Mouse (Mus musculus) stomach, postnatal 0 days (tissue): ENCODE measurements around the gene Zfp318. TPM values are rescaled to one million over a fixed set of nuclear protein-coding genes. Genes with fewer than 3 reads are reported as not detected.
A peak's percentile ranks its signal among the peaks of the same experiment; 100 is the strongest.

ENCODE experiments used
- ATAC-seq: fragments of 200-750 bp; cut with Nextera tagmentation; 2 replicates; pipeline ENCODE4 v1.8.0; 2017; ENCODE audit not compliant: low FRiP score, low TSS enrichment
- DNase-seq: peaks from one replicate; pipeline ENCODE4 v3.0.0-alpha.2; 2016; ENCODE audit warnings: low spot score
- H3K27ac ChIP-seq: fragments of 300-500 bp; sonication (generic); replicated peaks from 2 replicates; pipeline ENCODE4 v1.5.1; 2014; ENCODE audit warnings: mild to moderate bottlenecking, control low read depth
- H3K27me3 ChIP-seq: fragments of 300-500 bp; sonication (generic); 2 replicates; pipeline ENCODE4 v1.6.1; 2014; ENCODE audit warnings: low read length; ENCODE audit not compliant: control insufficient read depth, insufficient read depth
- H3K36me3 ChIP-seq: fragments of 300-500 bp; sonication (generic); 2 replicates; pipeline ENCODE4 v1.6.1; 2014; ENCODE audit warnings: low read length, mixed read lengths; ENCODE audit not compliant: control insufficient read depth, insufficient read depth
- H3K4me1 ChIP-seq: fragments of 300-500 bp; sonication (generic); replicated peaks from 2 replicates; pipeline ENCODE4 v1.6.1; 2014; ENCODE audit warnings: antibody characterized with exemption; ENCODE audit not compliant: control insufficient read depth, insufficient read depth
- H3K4me2 ChIP-seq: fragments of 300-500 bp; sonication (generic); replicated peaks from 2 replicates; pipeline ENCODE4 v1.6.1; 2014; ENCODE audit warnings: low read depth, mild to moderate bottlenecking, control low read depth, moderate library complexity
- H3K4me3 ChIP-seq: fragments of 300-500 bp; sonication (generic); 2 replicates; pipeline ENCODE4 v1.5.1; 2014; ENCODE audit warnings: low read depth, low read length, control low read depth
- H3K9ac ChIP-seq: fragments of 300-500 bp; sonication (generic); 2 replicates; pipeline ENCODE4 v1.6.1; 2014; ENCODE audit warnings: mild to moderate bottlenecking, low read length, control low read depth, mixed read lengths
- H3K9me3 ChIP-seq: fragments of 300-500 bp; sonication (generic); 2 replicates; pipeline ENCODE4 v1.6.1; 2016; ENCODE audit warnings: low read length; ENCODE audit not compliant: control insufficient read depth
- CTCF ChIP-seq: IDR thresholded peaks from 2 replicates; pipeline ENCODE4 v1.5.1; 2016; ENCODE audit warnings: antibody characterized with exemption, low read depth, mild to moderate bottlenecking, moderate library complexity
- EP300 ChIP-seq: optimal IDR thresholded peaks from 2 replicates; pipeline ENCODE3; 2016; ENCODE audit warnings: antibody characterized with exemption
- WGBS: fragments of 180-500 bp; shearing (Covaris S2); extraction: QIAGEN DNeasy Blood & Tissue Kit; methylation state at CpG from one replicate; pipeline ENCODE4 v1.1.7; 2014; 5-methylcytosine and 5-hydroxymethylcytosine counted together
- polyA plus RNA-seq: library from polyadenylated mRNA; unstranded; fragments of >200 nt; fragmentation: Nextera tagmentation; extraction: Ambion mirVana; gene quantifications from 2 replicates; pipeline ENCODE4 v1.2.1, GENCODE M21; 2015

Gene Zfp318
- polyA plus RNA-seq, 1 experiment from 2014 or later = 2.9 TPM

DNA sequence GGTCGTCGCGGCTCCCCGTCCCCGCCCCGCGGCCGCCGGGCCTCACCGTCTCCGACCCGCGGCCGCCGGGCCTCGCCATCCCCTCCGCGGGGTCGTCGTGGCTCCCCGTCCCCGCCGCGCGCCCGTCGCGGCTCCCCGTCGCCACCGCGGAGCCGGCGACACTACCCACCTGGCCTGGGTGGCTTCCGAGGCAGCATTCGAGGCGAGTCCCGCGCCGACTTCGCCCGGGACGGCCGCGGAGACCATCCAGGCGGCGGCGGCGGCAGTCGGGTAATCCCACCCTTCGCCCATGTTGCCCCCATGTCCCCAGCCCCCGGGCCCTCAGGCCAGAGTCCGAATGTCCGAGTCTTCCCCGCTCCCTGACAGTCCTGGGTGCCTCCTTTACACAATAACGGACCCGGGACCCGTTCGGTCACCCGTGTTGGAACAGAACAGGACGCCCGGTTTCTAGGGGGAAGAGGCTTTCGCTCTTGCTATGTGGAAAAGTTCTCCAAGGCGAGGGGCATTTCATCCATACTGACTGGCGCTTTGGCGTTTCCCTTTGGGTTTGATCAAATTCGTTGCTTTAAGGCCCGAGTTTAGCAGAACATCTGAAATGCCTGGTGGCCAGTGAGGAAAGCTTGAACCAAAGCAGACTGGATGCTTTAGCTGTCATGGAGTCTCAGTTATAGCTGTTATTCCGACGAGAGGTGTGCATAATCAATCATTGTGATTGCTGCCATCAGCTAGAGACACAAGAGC lies 700 bp downstream of the Zfp318 start:
- DNase-seq (peak; percentile 38), ATAC-seq (no peak; the same call in none of the 2 replicates)
- Histone ChIP-seq H3K4me1 (0 out of 2 replicates have a peak, but pooled peaks cover 4% of the 10 kb centered on the region), H3K36me3 (no peaks in the 10 kb centered on the region), H3K27ac (peak overlapping the region; percentile 87), H3K9ac (peak overlapping the region; percentile 85), H3K27me3 (no peaks in the 10 kb centered on the region), H3K4me2 (peak overlapping the region; percentile 97), H3K9me3 (no peaks in the 10 kb centered on the region), H3K4me3 (peak overlapping the region; percentile 84)
- TF ChIP-seq EP300 = no peak
- TF ChIP-seq CTCF = no peak
- 1% methylated on average over 56 of the region's 70 CpGs for WGBS

GRCm38 (mm10) chr17:46388200-46388599 lies 4.7 kb downstream of the Zfp318 start:
- WGBS = 91% methylated on average over 3 of the region's 3 CpGs
- no peak overlapping the region for H3K9ac ChIP-seq
- H3K27ac ChIP-seq = no peak overlapping the region
- no peak overlapping the region for H3K4me3 ChIP-seq
- TF ChIP-seq EP300 (no peak), CTCF (no peak)
- H3K27me3 ChIP-seq = no peaks in the 10 kb centered on the region
- 0 out of 2 replicates have a peak, but pooled peaks cover 4% of the 10 kb centered on the region for H3K4me1 ChIP-seq
- H3K9me3 ChIP-seq = no peaks in the 10 kb centered on the region
- no peak overlapping the region for H3K4me2 ChIP-seq
- ATAC-seq (no peak), DNase-seq (no peak)
- no peaks in the 10 kb centered on the region for H3K36me3 ChIP-seq

DNA sequence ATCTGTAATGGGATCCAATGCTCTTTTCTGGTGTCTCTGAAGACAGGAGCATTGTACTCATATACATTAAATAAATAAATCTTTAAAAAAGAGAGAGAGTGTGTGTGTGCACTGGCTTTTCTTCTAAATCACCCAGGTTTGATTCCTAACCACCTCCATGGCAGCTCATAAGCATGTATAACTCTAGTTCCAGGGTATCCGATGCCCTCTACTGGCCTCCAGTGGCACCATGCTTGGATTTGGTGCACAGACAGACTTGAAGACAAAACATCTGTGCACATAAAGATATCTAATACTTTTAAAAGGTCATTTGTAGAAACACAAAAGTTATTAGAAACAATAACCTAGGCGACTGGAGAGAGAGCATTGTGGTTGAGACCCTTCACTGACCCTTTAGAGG lies 9.5 kb downstream of the Zfp318 start:
- Histone ChIP-seq H3K27ac (no peak overlapping the region), H3K9me3 (no peaks in the 10 kb centered on the region), H3K4me1 (no peaks in the 10 kb centered on the region), H3K4me3 (no peak overlapping the region), H3K27me3 (no peaks in the 10 kb centered on the region), H3K36me3 (peaks cover 6% of the 10 kb centered on the region; the same call in 1 of the 2 replicates), H3K9ac (no peak overlapping the region), H3K4me2 (no peak overlapping the region)
- 37% methylated on average over 2 of the region's 2 CpGs for WGBS
- ATAC-seq (no peak), DNase-seq (peak; percentile 65)
- TF ChIP-seq EP300 (no peak), CTCF (peak; percentile 85)

DNA sequence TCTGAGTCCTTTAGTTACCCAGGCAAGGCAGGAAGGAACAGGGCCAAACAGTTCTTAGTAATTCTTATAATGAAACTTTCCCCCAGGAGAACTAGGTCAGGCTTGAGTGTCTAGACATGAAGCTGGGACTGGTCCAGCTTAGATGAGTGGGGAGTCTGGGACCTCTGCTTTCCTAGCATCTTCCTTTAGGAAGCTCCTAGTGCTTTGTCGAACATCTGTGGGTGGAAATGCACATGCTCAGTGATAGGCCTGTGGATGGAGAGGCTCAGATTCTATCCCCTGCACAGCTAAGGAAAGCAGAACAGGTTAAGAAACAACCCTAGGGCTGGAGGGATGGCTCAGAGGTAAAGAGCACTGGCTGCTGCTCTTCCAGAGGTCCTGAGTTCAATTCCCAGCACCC lies 11.1 kb downstream of the Zfp318 start:
- Histone ChIP-seq H3K36me3 (peaks cover 11% of the 10 kb centered on the region), H3K4me1 (no peaks in the 10 kb centered on the region), H3K9ac (no peak overlapping the region), H3K9me3 (no peaks in the 10 kb centered on the region), H3K4me3 (no peak overlapping the region), H3K27me3 (no peaks in the 10 kb centered on the region), H3K4me2 (no peak overlapping the region), H3K27ac (no peak overlapping the region)
- no peak for DNase-seq
- WGBS = 83% methylated on average over 1 of the region's 1 CpGs
- TF ChIP-seq CTCF (no peak), EP300 (no peak)
- no peak for ATAC-seq

GRCm38 (mm10) chr17:46408478-46408877 lies 24.9 kb downstream of the Zfp318 start:
- Histone ChIP-seq H3K4me3 (no peak overlapping the region), H3K4me1 (no peaks in the 10 kb centered on the region), H3K27ac (no peak overlapping the region), H3K36me3 (peaks cover 35% of the 10 kb centered on the region), H3K9me3 (no peaks in the 10 kb centered on the region), H3K9ac (no peak overlapping the region), H3K4me2 (no peak overlapping the region), H3K27me3 (no peaks in the 10 kb centered on the region)
- TF ChIP-seq EP300 (no peak), CTCF (peak; percentile 64)
- 33% methylated on average over 3 of the region's 3 CpGs for WGBS
- ATAC-seq = no peak
- no peak for DNase-seq

- Histone ChIP-seq H3K9me3 (no peaks in the 10 kb centered on the region), H3K27me3 (no peaks in the 10 kb centered on the region), H3K36me3 (no peaks in the 10 kb centered on the region), H3K4me3 (no peak overlapping the region), H3K27ac (no peak overlapping the region), H3K4me2 (no peak overlapping the region), H3K4me1 (no peaks in the 10 kb centered on the region), H3K9ac (no peak overlapping the region)
- ATAC-seq (no peak), DNase-seq (no peak)
- 67% methylated on average over 5 of the region's 5 CpGs for WGBS
- no peak for TF ChIP-seq CTCF
- TF ChIP-seq EP300 = no peak
Measured at GRCm38 (mm10) chr17:46418628-46419027, 35.1 kb downstream of the Zfp318 start.
